Mouse (Mus musculus): ENCODE data around the gene Cdk2ap2.
"Not testable (repeated sequence)": the region's sequence is repeated elsewhere in the genome, so short reads cannot be mapped to it uniquely, and the experiment has no call there.

Gene Cdk2ap2

DNA sequence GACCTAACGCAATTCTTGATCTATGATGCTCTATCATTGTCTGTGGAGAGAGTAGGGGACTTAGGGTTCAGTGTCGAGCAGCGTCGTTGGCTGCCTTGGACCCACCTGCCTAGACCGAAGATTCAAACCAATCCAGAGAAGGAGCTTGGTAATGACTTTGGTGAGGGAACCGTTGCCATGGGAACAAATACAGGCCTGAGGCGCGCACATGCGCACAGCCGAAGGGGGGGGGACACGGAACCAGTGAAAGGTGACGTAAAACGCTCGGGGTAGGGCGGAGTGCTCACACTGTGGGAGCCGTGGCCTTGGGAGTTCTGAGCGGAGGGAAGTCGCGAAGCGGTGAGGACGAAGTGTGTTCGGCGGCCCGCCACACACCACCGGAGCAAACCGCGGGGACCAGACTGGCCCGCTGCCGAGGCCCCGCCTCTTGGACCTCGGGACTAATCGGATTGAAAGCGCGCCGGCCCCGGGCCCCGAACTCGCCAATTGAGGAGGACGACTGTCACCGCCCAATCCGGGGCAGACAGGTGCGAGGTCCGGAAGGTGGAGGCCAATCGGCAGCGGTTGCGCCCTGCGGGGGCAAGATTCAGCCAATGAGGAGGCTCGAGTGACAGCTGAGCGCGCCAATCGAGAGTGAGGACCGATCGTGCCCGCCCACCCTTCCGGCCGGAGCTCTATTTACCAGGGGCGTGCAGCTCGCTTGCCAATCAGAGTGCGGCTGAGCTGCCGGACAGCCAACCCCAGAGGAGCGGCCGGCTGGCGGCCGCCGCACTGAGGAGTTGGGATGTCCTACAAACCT, at the start of gene Cdk2ap2:
Gene Cdk2ap2 (plus strand): TSS at position 541 of the 799 bp plus-strand sequence.
- peak; percentile 100 for DNase-seq

- DNase-seq, result peak; percentile 81 to 92
Observed at GRCm38 (mm10) chr19:4047859-4048258, 49.1 kb upstream of the Cdk2ap2 start.

DNA sequence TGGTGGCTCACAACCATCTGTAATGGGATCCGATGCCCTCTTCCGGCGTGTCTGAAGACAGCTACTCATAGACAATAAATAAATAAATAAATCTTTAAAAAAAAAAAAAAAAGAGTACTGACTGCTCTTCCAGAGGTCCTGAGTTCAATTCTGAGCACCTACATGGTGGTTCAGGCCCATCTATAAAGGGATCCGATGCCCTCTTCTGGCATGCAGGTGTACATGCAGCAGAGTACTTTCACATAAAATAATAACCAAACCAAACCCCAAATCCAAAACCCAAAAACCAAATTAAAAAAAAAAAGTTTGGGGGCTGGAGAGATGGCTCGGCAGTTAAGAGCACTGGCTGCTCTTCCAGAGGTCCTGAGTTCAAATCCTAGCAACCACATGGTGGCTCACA, 47.9 kb upstream of the Cdk2ap2 start:
- DNase-seq, result not testable (repeated sequence)

GRCm38 (mm10) chr19:4051016-4051415, 46.0 kb upstream of the Cdk2ap2 start:
- peak in 1 of 2 experiments; percentile 41 for DNase-seq

GRCm38 (mm10) chr19:4051741-4052515, 45.1 kb upstream of the Cdk2ap2 start:
- peak; percentile 70 to 85 for DNase-seq

DNA sequence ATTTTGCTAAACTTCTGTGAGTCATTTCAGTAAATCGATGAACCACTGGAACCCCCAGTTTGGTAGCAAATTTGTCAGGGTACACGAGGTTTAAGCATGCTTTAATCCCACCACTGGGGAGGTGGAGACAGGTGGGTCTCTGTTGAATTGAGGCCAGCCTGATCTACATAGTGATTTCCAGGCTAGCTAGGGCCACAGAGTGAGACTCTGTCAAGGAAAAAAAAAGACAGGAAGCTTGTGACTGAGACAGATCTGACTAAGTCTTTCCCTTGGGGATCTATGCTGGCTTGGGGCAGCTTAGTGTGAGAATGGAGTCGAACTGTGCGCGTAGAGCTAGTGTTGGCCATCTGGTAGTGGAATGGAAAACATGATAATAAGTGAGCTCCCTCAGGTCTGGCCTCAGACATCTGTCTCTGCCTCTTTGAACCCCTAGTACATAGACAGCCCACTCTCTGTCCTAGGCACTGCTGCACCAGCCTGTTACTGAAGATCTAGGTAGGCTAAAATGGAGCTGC, 44.4 kb upstream of the Cdk2ap2 start:
- no peak for DNase-seq

DNA sequence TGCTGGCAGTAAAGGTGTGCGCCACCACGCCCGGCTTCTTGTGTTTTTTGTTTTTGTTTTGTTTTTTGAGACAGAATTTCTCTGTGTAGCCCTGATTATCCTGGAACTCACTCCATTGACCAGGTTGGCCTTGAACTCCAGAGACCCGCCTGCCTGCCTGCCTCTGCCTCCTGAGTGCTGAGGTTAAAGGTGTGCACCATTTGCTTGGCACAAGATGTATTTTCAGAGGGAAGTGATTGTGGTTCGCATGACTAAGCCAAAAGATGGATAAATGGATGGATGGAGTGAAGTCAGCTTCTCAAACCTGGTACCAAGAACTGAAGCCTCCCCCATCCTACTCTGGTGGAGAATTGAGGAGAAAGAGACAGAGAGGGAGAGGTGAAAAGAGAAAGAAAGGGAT, 42.4 kb upstream of the Cdk2ap2 start:
- DNase-seq, result no peak

GRCm38 (mm10) chr19:4055216-4055946, 41.6 kb upstream of the Cdk2ap2 start:
- peak; percentile 76 to 83 for DNase-seq

- no peak for DNase-seq
Observed at GRCm38 (mm10) chr19:4055947-4056693, 40.9 kb upstream of the Cdk2ap2 start.

DNA sequence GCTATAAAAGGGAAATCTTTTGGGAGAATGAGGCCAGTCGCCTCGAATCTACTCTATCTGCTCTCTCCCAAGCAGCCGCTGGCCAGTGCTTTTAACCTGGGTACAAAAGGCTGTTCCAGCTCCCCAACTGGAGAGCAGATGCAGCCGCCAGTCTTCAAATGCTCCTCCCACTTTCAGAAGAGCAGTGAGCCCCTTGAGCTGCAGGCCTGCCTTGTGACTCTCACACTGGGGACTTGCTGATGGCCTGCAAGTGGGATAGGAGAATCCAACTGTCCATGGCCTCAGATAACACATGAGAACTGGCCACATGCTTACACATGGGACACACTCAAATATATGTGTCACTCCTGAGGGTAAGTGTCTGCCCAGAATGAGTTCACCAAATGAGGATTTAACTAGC, 40.3 kb upstream of the Cdk2ap2 start:
- DNase-seq, result no peak

DNA sequence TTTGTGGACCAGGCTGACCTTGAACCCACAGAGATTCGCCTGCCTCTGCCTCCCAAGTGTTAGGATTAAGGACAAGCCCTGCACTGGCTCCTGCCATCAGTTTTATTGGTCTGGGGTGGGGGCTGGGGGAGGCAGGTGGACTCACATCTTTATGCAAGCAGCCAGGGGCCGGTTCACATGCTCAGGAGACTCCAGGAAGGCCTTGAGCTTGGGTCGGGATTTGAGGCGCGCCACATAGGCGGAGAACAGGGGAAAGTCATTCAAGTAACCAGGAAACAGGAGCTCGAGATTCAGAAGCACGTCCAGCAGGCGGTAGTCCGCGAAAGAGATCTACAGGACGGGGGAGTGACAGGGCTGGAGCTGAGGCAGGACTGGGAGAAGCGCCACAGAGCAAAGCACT, 39.6 kb upstream of the Cdk2ap2 start:
- DNase-seq, result no peak

GRCm38 (mm10) chr19:4057962-4058361, 39.0 kb upstream of the Cdk2ap2 start:
- DNase-seq, result no peak

DNA sequence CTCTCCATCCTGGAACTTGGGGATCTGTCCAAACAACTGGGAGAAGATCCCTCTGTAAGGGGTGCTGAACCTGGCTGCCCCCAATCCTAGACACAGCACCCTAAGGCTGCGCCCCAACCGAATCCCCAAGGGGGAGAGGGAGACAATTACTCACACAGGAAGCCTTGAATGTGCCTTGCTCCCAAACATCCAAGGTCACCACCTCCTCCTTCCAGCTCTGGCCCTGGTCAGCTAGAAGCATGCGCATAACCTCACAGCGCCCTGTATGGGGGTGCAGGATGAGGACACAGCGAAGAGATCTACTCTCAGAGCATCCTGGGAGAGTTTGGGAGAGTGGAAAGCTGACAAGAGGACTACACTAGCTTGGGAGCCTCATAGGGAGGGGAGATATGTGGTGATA, 38.4 kb upstream of the Cdk2ap2 start:
- DNase-seq, result no peak

DNA sequence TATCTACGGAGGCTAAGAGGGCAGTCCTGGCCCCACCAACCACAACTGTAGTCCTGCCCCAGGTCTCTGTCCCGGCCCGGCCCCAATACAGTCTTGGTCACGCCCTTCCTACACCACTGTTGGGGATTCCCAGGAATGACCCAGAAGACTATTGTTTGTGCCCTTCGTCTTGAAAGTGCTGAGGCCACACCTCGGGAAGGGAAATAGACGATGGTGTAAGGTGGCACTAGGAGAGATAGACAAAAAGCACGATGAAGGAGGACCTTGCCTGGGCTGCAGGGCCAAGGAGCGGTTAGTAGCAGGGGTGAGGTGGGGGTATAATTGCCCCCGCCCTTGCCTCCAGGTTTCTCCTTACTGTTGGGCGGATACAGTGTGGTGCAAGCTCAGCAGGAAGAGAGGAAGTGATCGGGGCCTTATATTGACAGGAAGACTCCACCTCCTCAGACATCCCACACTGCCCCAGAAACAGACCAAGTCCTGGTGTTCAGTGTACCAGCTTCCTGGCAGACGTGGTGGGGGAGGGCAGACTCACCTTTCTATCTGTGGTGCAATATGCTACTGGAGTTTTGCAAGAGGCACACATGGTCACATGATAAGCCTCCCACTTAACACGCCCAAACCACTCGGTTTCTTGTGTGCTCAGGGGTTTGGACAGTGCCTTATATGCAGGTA, 37.8 kb upstream of the Cdk2ap2 start, which contains the start of gene Gstp3:
Gene Gstp3 (minus strand): TSS at position 501 of the 672 bp plus-strand sequence.
- no peak for DNase-seq

DNA sequence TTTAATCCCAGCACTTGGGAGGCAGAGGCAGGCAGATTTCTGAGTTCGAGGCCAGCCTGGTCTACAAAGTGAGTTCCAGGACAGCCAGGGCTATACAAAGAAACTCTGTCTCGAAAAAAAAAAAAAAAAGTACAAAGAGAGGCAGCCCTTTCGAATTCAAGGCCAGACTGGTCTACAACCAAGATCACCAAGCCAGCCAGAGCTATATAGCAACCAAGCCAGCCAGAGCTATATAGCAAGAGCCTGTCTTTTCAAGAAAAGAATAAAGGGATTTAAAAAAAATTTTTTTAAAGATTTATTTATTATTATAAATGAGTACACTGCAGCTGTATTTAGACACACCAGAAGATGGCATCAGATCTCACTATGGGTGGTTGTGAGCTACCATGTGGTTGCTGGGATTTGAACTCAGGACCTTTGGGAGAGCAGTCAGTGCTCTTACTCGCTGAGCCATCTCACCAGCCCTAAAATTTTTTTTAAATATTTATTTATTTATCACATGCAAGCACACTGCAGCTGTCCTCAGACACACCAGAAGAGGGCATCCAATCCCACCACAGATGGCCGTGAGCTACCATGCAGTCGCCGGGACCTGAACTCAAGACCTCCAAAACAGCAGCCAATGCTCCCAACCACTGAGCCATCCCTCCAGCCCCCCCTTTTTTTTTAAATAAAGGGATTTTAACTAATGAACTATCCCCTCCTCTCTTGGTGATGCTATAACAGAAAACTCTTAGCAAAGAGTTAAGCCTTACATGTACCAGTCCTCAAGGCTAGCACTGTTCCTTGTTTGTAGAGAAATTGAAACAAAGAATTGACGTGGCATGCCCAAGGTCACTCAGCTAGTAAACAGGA, 36.7 kb upstream of the Cdk2ap2 start:
- DNase-seq, result not testable (repeated sequence)

GRCm38 (mm10) chr19:4060899-4061465, 36.0 kb upstream of the Cdk2ap2 start:
- DNase-seq, result no peak

DNA sequence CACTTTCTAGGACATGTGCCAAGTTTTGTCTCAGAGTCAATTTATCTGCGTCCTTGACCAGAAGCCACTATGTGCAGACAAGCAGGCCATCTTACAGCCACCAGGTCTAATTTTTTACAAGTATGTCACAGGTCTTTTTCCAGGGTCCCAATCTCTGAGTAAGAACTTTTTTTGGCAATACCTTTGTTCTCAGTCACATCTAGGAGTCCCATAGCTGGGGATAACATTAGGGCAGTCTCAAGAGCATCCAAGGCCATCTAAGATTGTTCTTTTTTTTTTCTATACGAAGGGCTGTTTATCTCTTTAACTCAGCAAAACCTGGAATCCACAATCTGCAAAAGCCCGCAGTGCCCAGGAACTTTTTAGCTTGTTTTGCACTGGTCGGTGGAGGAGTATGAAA, 33.6 kb upstream of the Cdk2ap2 start:
- not testable (repeated sequence) for DNase-seq

- DNase-seq, result not testable (repeated sequence)
Observed at GRCm38 (mm10) chr19:4064501-4064900, 32.5 kb upstream of the Cdk2ap2 start.

DNA sequence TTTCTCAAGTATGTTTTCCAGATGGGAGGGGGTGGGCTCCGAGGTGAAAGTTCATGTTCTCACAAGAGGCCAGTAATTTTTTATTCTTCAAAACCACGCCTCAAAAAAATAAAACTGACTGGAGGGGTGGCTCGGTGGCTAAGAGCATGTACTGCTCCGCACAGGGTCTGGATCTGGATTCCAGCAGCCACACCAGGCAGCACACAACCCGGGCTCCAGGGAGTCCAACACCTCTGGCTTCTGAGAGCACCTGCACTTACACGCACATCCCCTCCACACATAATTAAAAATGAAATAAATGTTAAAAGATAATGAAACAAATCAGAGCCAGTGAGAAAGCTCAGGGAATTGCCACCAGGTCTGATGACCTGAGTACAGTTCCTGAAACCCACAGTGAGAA, 30.7 kb upstream of the Cdk2ap2 start:
- DNase-seq, result no peak

DNA sequence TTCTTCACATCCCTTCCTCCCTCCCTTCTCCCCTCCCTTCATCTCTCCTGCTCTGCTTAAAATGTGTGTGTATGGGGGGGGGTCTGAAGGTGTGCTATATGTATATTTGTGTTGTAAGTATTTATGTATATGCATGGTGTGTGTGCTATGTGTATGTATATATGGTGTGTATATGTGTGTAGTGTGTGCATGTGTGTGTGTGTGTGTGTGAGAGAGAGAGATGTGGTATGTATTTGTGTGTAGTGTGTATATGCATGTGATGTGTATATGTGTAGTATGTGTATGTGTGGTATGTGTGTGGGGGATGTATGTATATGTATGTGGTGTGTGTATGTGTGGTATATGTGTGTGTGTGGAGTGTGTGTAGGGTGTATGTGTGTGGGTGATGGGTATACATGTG, 30.1 kb upstream of the Cdk2ap2 start:
- no peak for DNase-seq

Measured in cerebellum, postnatal 25 days (tissue).